Mouse (Mus musculus) liver, postnatal 0 days (tissue): ENCODE measurements at regions not wholly inside any gene's neighbourhood (a gene's known extent, or its start where the extent isn't known, plus 50 kb on each side); places are given as distances from the start of the nearest gene placed in this dataset.

ENCODE experiments used
- ATAC-seq: fragments of 200-750 bp; cut with Nextera tagmentation; 2 replicates; pipeline ENCODE4 v1.8.0; 2017; ENCODE audit warnings: mild to moderate bottlenecking, moderate library complexity
- DNase-seq: peaks from one replicate; pipeline ENCODE4 v3.0.0-alpha.2; 2016
- H3K27ac ChIP-seq: fragments of 300-500 bp; sonication (generic); 2 replicates; pipeline ENCODE4 v1.5.1; 2014; ENCODE audit warnings: antibody characterized with exemption, moderate library complexity, mild to moderate bottlenecking, low read depth
- H3K27me3 ChIP-seq: fragments of 300-500 bp; sonication (generic); 2 replicates; pipeline ENCODE4 v1.6.1; 2014; ENCODE audit warnings: low read length, control low read depth, mixed read lengths; ENCODE audit not compliant: insufficient read depth
- H3K36me3 ChIP-seq: fragments of 300-500 bp; sonication (generic); replicated peaks from 2 replicates; pipeline ENCODE4 v1.6.1; 2014; ENCODE audit warnings: mild to moderate bottlenecking, control low read depth, low read length, moderate library complexity, mixed read lengths; ENCODE audit not compliant: insufficient read depth
- H3K4me1 ChIP-seq: fragments of 300-500 bp; sonication (generic); 2 replicates; pipeline ENCODE4 v1.6.1; 2014; ENCODE audit warnings: antibody characterized with exemption, mild to moderate bottlenecking, control low read depth; ENCODE audit not compliant: insufficient read depth
- H3K4me2 ChIP-seq: fragments of 300-500 bp; sonication (generic); 2 replicates; pipeline ENCODE4 v1.6.1; 2014; ENCODE audit warnings: low read depth, mild to moderate bottlenecking, low read length, moderate library complexity, mixed read lengths
- H3K4me3 ChIP-seq: fragments of 300-500 bp; sonication (generic); 2 replicates; pipeline ENCODE4 v1.5.1; 2014; ENCODE audit warnings: low read depth, low read length
- H3K9ac ChIP-seq: fragments of 300-500 bp; sonication (generic); replicated peaks from 2 replicates; pipeline ENCODE4 v1.6.1; 2014; ENCODE audit warnings: mild to moderate bottlenecking, moderate library complexity
- H3K9me3 ChIP-seq: fragments of 300-500 bp; sonication (generic); 2 replicates; pipeline ENCODE4 v1.6.1; 2016; ENCODE audit warnings: mild to moderate bottlenecking, control low read depth, low read length, mixed read lengths
- CTCF ChIP-seq: sonication (generic); IDR thresholded peaks from 2 replicates; pipeline ENCODE4 v1.5.1; 2016; ENCODE audit warnings: antibody characterized with exemption, low read depth
- EP300 ChIP-seq: IDR thresholded peaks from 2 replicates; pipeline ENCODE4 v1.6.1; 2016; ENCODE audit warnings: antibody characterized with exemption, low read depth, mild to moderate bottlenecking
- WGBS: fragments of 180-500 bp; shearing (Covaris S2); extraction: QIAGEN DNeasy Blood & Tissue Kit; methylation state at CpG from one replicate; pipeline ENCODE4 v1.1.7; 2014; ENCODE audit not compliant: insufficient replicate concordance; 5-methylcytosine and 5-hydroxymethylcytosine counted together

DNA sequence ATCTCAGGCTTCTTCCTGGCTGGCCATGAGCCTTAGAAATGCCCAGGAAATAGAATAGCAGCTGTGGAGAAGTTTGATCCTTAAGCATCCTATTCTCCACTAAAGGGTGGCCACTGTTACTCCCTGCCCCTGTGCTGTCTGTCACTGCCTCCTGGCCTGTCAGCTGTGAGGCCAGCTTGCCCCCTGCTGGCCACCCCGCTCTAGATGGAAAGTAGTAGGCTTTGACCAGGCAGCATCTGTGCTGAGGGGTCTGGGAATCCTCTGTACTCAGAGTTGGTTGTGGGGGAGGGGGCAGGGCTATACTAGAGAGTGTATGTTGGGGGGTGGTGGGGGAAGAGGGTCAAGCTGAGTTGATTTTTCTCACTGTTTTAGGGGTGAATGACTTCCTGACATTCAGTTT lies 821.2 kb downstream of the Gm9195 start:
- WGBS, result 0% methylated on average over 1 of the region's 1 CpGs
- ATAC-seq (no peak), DNase-seq (peak; percentile 35)
- Histone ChIP-seq H3K4me3 (no peak overlapping the region), H3K4me1 (no peaks in the 10 kb centered on the region), H3K27me3 (no peaks in the 10 kb centered on the region), H3K27ac (no peak overlapping the region), H3K9me3 (no peaks in the 10 kb centered on the region), H3K36me3 (no peaks in the 10 kb centered on the region), H3K9ac (no peak overlapping the region), H3K4me2 (no peak overlapping the region)
- TF ChIP-seq CTCF (peak; percentile 75), EP300 (no peak)

DNA sequence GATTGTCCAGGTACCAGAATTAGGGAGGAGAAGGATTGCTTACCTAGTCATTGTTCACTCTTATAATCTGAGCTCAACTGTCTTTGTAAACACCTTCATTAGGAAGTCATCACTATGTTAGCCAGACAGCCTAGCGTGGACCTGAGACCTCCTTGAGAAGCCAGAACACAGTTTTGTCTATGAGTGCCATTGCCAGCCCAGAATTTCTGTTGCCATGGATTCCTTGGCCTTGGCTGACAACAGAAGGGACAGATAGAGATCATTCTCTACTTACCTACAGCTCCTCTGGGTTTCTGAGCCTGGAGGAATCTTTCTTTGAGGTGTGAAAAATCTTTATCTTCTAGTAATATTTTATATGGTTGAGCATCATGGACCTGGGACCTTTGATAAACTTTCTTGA lies 825.0 kb downstream of the Gm9195 start:
- Histone ChIP-seq H3K4me3 (no peak overlapping the region), H3K27me3 (no peaks in the 10 kb centered on the region), H3K27ac (no peak overlapping the region), H3K9me3 (no peaks in the 10 kb centered on the region), H3K36me3 (no peaks in the 10 kb centered on the region), H3K9ac (no peak overlapping the region), H3K4me1 (no peaks in the 10 kb centered on the region), H3K4me2 (no peak overlapping the region)
- DNase-seq, result no peak
- WGBS, result 65% methylated on average over 1 of the region's 1 CpGs
- ATAC-seq, result no peak
- TF ChIP-seq CTCF (no peak), EP300 (no peak)

DNA sequence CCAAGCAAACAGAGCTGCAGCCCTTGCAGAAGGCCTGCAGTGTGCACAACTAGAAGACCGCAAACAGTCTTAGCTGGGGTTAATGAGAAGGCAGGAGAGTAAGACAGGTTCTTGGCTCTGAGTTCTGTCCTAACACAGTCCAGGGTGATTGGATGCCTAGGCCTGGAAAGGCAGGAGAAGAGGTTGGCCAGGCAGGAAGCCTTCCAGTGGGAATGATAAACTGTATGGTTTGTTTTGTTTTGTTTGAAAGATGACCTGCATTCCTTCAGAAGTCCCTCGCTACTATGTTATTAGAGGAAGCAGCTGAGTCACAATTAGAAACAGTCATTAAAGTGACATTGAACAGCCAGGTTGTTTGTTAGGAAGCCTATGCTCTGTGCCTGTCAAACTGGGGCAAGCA lies 831.5 kb downstream of the Gm9195 start:
- H3K4me2 ChIP-seq, result no peak overlapping the region
- no peak overlapping the region for H3K27ac ChIP-seq
- H3K4me1 ChIP-seq, result no peaks in the 10 kb centered on the region
- ATAC-seq, result no peak
- no peak overlapping the region for H3K9ac ChIP-seq
- H3K4me3 ChIP-seq, result no peak overlapping the region
- H3K36me3 ChIP-seq, result no peaks in the 10 kb centered on the region
- no peak for DNase-seq
- 55% methylated on average over 2 of the region's 2 CpGs for WGBS
- H3K9me3 ChIP-seq, result no peaks in the 10 kb centered on the region
- H3K27me3 ChIP-seq, result no peaks in the 10 kb centered on the region
- no peak for TF ChIP-seq EP300
- TF ChIP-seq CTCF, result no peak

DNA sequence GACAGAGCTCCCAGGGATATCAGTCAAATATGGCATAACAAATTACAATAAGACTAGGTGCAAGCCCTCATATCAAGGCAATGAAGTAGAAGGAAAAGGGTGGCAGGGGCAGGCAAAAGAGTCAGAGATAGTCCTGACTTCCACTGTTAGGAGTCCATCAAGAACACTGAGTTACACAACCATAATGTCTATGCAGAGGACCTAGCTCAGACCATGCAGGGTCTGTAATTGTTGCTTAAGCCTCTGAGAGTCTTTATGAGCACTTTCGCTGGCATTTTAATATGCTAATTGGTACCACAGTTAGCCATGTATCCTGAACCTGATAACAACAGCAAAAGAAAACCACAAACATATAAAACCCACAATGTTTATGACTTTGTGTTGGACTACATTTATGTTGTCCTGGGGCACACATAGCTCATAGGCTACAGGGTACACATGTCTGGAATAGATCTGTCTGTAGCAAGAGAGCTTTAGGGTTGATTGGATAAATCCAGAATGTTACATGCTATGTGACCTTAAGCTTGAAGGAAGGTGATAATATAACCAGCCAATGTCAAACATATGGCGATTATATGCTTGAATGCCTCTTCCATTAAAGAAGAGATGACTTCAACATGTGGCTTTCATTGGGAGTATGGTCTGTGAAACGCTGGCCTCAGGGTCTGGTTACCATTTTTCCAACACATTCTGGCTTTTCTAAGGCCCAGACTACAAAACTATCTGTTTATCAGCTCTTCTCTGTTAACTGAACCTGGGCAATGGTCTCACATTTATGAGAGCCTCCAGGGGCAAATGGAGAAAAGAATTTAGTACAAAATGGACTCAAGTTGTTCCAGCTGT lies 836.6 kb downstream of the Gm9195 start:
- no peak overlapping the region for H3K9ac ChIP-seq
- no peaks in the 10 kb centered on the region for H3K4me1 ChIP-seq
- H3K4me3 ChIP-seq, result no peak overlapping the region
- TF ChIP-seq EP300, result no peak
- TF ChIP-seq CTCF, result no peak
- 61% methylated on average over 3 of the region's 3 CpGs for WGBS
- DNase-seq (no peak), ATAC-seq (no peak)
- H3K9me3 ChIP-seq, result no peaks in the 10 kb centered on the region
- no peaks in the 10 kb centered on the region for H3K36me3 ChIP-seq
- no peak overlapping the region for H3K4me2 ChIP-seq
- no peaks in the 10 kb centered on the region for H3K27me3 ChIP-seq
- no peak overlapping the region for H3K27ac ChIP-seq

DNA sequence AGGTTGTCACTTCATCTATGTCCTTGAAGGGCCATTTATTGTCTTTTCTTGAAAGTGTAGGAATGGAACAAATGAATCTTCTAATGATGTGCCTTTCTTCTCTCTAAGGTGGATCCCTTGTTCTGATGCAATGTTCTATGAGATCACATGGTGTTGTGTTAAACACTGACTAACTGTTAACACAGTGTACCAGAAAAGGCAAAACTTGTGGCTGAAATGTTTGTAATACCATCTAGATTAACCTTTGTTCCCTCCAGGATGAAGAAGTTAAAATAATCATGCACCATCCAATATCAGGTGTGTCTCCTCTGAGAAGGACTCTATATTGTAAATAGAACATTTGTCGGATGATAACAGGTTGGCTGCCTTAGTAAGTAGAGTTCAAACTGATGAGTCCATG lies 849.1 kb downstream of the Gm9195 start:
- Histone ChIP-seq H3K9me3 (no peaks in the 10 kb centered on the region), H3K27ac (no peak overlapping the region), H3K36me3 (no peaks in the 10 kb centered on the region), H3K27me3 (no peaks in the 10 kb centered on the region), H3K4me3 (no peak overlapping the region), H3K9ac (no peak overlapping the region), H3K4me2 (no peak overlapping the region), H3K4me1 (no peaks in the 10 kb centered on the region)
- 85% methylated on average over 1 of the region's 1 CpGs for WGBS
- DNase-seq (no peak), ATAC-seq (no peak)
- no peak for TF ChIP-seq EP300
- TF ChIP-seq CTCF, result no peak

DNA sequence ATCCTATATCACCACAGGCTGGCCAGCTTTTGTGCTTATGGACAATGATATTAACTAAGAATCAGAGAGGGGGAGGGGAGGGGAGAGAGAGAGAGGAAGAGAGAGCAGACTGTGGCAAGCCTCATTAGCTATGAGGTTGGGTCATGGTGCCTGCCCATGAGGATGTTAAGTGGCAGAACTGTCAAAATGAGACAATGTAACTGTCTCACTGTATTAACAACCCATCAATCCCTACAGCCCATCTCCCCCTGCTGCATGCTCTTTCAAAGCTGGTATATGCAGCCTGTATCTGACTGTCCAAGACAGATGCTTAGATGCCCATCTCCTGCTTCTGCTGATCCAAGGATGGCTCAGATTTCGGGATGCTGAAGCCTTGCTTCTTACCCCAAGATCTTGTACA lies 852.6 kb downstream of the Gm9195 start:
- H3K27me3 ChIP-seq, result no peaks in the 10 kb centered on the region
- no peaks in the 10 kb centered on the region for H3K4me1 ChIP-seq
- ATAC-seq, result no peak
- H3K9ac ChIP-seq, result no peak overlapping the region
- TF ChIP-seq CTCF (no peak), EP300 (no peak)
- 37% methylated on average over 1 of the region's 1 CpGs for WGBS
- H3K4me3 ChIP-seq, result no peak overlapping the region
- no peak overlapping the region for H3K27ac ChIP-seq
- no peak for DNase-seq
- H3K36me3 ChIP-seq, result no peaks in the 10 kb centered on the region
- H3K9me3 ChIP-seq, result no peaks in the 10 kb centered on the region
- no peak overlapping the region for H3K4me2 ChIP-seq

DNA sequence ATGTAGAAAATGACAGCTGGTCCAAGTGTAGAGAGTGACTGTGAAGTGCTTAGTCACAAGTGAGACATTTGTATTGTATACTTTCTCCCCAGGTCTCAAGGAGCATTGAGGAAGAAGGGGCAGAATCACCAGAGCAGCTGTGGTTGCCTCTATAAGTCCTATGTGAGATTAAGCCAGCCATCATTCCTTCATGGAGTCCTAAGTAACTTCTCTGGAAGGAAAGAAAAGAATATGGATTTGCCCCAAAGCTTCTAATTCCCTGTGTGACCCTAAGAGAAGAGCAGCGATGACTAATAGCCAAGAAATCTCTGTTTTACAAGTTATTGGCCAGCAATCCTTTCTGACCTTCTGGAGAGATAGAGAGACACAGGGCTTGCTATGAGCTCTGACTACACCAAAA lies 856.5 kb downstream of the Gm9195 start:
- no peaks in the 10 kb centered on the region for H3K9me3 ChIP-seq
- H3K36me3 ChIP-seq, result no peaks in the 10 kb centered on the region
- H3K27me3 ChIP-seq, result no peaks in the 10 kb centered on the region
- no peak for TF ChIP-seq EP300
- TF ChIP-seq CTCF, result no peak
- no peak overlapping the region for H3K9ac ChIP-seq
- H3K4me1 ChIP-seq, result no peaks in the 10 kb centered on the region
- H3K4me2 ChIP-seq, result no peak overlapping the region
- H3K4me3 ChIP-seq, result no peak overlapping the region
- no peak overlapping the region for H3K27ac ChIP-seq
- ATAC-seq (no peak), DNase-seq (no peak)
- WGBS, result 77% methylated on average over 1 of the region's 1 CpGs
